ENCODE assay signal across 8 mouse cellular contexts in the genomic region with DNA sequence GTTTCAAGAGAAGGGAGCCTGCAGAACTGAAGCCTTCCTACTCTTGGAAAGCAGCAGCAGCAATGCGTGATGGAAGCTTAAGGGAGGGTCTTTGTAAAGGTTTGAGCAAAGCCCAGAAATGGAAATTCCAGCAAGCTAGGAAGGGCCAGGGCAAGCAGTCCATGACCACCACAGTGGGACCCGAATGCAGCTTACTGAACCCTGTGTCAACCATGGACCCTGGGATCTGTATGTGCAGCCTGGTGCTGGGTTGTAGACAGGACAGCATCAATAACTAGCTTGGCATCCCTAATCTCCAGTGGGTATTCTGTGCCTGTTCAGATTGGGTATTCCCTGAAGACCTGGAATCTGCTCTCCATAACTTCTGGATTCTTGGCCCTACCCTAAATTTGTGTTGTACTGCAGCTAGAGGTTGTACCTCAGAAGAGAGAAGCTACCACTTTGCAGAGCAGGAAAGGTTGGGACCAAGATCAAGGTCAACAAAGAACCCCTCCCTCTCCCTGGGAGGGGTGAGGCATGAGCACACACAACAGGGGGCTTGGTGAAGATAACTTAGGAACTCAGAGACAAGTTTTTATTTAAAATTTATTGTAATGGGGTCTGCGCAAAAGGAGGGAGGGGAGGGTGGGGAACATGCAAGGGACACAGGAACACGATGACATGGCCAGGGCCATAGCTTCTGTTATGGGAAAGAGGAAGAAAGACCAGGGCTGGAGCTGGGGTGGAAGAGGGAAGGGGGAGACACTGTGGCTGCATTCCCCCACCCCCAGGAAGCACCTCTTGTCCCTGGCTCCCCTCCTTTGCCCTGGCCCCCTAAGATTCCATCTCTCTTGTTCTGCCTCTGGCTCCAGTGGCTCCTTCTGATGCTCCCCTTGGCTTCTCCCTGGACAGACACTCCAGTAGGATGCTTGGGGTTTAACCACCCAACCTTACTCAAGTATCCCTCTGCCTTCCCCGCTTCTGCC. TPM values are rescaled to one million over a fixed set of nuclear protein-coding genes. Genes with fewer than 3 reads are reported as not detected.
DNase-seq lines count a peak whose midpoint lies in the region; ATAC-seq lines count a peak whose summit lies in the region.

No protein-coding gene starts in this region.

- peak overlapping the region; percentile 92 for H3K4me2 ChIP-seq in kidney, embryonic 15.5 days
- H3K4me2 ChIP-seq in midbrain, embryonic 13.5 days (replicated peaks), result peak overlapping the region; percentile 96

- peak overlapping the region; percentile 54 for H3K4me3 ChIP-seq in kidney, embryonic 15.5 days (replicated peaks)
- peak overlapping the region; percentile 90 for H3K4me3 ChIP-seq in hindbrain, embryonic 10.5 days
- H3K4me3 ChIP-seq in midbrain, embryonic 13.5 days (replicated peaks), result peak overlapping the region; percentile 56

- no peaks in the 10 kb centered on the region for H3K27me3 ChIP-seq in kidney, embryonic 15.5 days
- no peaks in the 10 kb centered on the region for H3K27me3 ChIP-seq in hindbrain, embryonic 10.5 days (ENCODE audit: insufficient read depth, poor library complexity, severe bottlenecking)
- no peaks in the 10 kb centered on the region for H3K27me3 ChIP-seq in midbrain, embryonic 13.5 days

- ATAC-seq in kidney, embryonic 15.5 days (replicated peaks; ENCODE audit: low FRiP score), result no peak
- no peak for ATAC-seq in midbrain, embryonic 13.5 days

- DNase-seq in kidney, adult 18-20 months, result no peak
- peak; percentile 53 for DNase-seq in ZHBTc4 (ENCODE audit: low read depth, low spot score)
- no peak for DNase-seq in hindbrain, embryonic 10.5 days (ENCODE audit: low spot score)
- no peak for DNase-seq in gastrocnemius, postnatal 25 days
- DNase-seq in frontal cortex, postnatal 14 days (ENCODE audit: low spot score in 2 of 2), result no peak
- DNase-seq in layer of hippocampus, postnatal 36 days, result no peak

- peak overlapping the region; percentile 62 for H3K9ac ChIP-seq in kidney, embryonic 15.5 days
- H3K9ac ChIP-seq in midbrain, embryonic 13.5 days (replicated peaks), result peak overlapping the region; percentile 100

- H3K9me3 ChIP-seq in kidney, embryonic 15.5 days (replicated peaks), result no peaks in the 10 kb centered on the region
- H3K9me3 ChIP-seq in hindbrain, embryonic 10.5 days, result no peaks in the 10 kb centered on the region
- no peaks in the 10 kb centered on the region for H3K9me3 ChIP-seq in midbrain, embryonic 13.5 days

- peaks cover 32% of the 10 kb centered on the region for H3K36me3 ChIP-seq in kidney, embryonic 15.5 days
- H3K36me3 ChIP-seq in hindbrain, embryonic 10.5 days, result peaks cover 43% of the 10 kb centered on the region
- peaks cover 27% of the 10 kb centered on the region for H3K36me3 ChIP-seq in midbrain, embryonic 13.5 days

- 49% methylated on average over 5 of the region's 5 CpGs for WGBS in kidney, embryonic 15.5 days
- WGBS in hindbrain, embryonic 10.5 days, result 39% methylated on average over 5 of the region's 5 CpGs
- WGBS in midbrain, embryonic 13.5 days, result 38% methylated on average over 5 of the region's 5 CpGs

- peaks cover 75% of the 10 kb centered on the region for H3K4me1 ChIP-seq in kidney, embryonic 15.5 days
- peaks cover 80% of the 10 kb centered on the region for H3K4me1 ChIP-seq in hindbrain, embryonic 10.5 days (replicated peaks)
- peaks cover 77% of the 10 kb centered on the region for H3K4me1 ChIP-seq in midbrain, embryonic 13.5 days (replicated peaks)

- H3K27ac ChIP-seq in kidney, embryonic 15.5 days, result peak overlapping the region; percentile 99
- peak overlapping the region; percentile 86 for H3K27ac ChIP-seq in hindbrain, embryonic 10.5 days
- H3K27ac ChIP-seq in midbrain, embryonic 13.5 days, result peak overlapping the region; percentile 100

RNA-seq across cellular contexts. Expression of gene Prrt2, which starts 0.8 kb away (rescaled TPM):
- 5.4 and 7.2 TPM in 2 replicates for polyA plus RNA-seq in kidney, embryonic 15.5 days (2015; fragmentation: Nextera tagmentation; extraction: Ambion mirVana)
- polyA plus RNA-seq in hindbrain, embryonic 10.5 days (2016; fragmentation: Nextera tagmentation; extraction: Ambion mirVana), result 3.3 and 4.4 TPM in 2 replicates
- 10.8 and 11.9 TPM in 2 replicates for polyA plus RNA-seq in midbrain, embryonic 13.5 days (2015; fragmentation: Nextera tagmentation; extraction: Ambion mirVana)
- total RNA-seq in gastrocnemius, postnatal 25 days (2021), result under 1 TPM; 0.77 to 0.86 TPM
- 100 to 1,000 TPM; 229 to 233 TPM for total RNA-seq in layer of hippocampus, postnatal 36 days (2021)

RNA-seq across cellular contexts. Expression of gene Gm42742, which starts 0.9 kb away (rescaled TPM):
- 52.6 and 61.2 TPM in 2 replicates for polyA plus RNA-seq in kidney, embryonic 15.5 days (2015; fragmentation: Nextera tagmentation; extraction: Ambion mirVana)
- polyA plus RNA-seq in hindbrain, embryonic 10.5 days (2016; fragmentation: Nextera tagmentation; extraction: Ambion mirVana), result 17.6 and 75.1 TPM in 2 replicates
- polyA plus RNA-seq in midbrain, embryonic 13.5 days (2015; fragmentation: Nextera tagmentation; extraction: Ambion mirVana), result 72.0 and 73.9 TPM in 2 replicates
- total RNA-seq in gastrocnemius, postnatal 25 days (2021), result 10 to 100 TPM; 15.9 to 17.5 TPM
- 10 to 100 TPM; 68.6 to 82.2 TPM for total RNA-seq in layer of hippocampus, postnatal 36 days (2021)

RNA-seq across cellular contexts. Expression of gene Pagr1a, which starts 4.7 kb away (rescaled TPM):
- polyA plus RNA-seq in kidney, embryonic 15.5 days (2015; fragmentation: Nextera tagmentation; extraction: Ambion mirVana), result 44.8 and 59.5 TPM in 2 replicates
- 84.3 and 130 TPM in 2 replicates for polyA plus RNA-seq in hindbrain, embryonic 10.5 days (2016; fragmentation: Nextera tagmentation; extraction: Ambion mirVana)
- 39.8 and 40.8 TPM in 2 replicates for polyA plus RNA-seq in midbrain, embryonic 13.5 days (2015; fragmentation: Nextera tagmentation; extraction: Ambion mirVana)
- total RNA-seq in gastrocnemius, postnatal 25 days (2021), result 1 to 10 TPM; 2.4 to 8.7 TPM
- total RNA-seq in layer of hippocampus, postnatal 36 days (2021), result 10 to 100 TPM; 10.4 to 16.2 TPM

RNA-seq across cellular contexts. Expression of gene Maz, which starts 5.0 kb away (rescaled TPM):
- polyA plus RNA-seq in kidney, embryonic 15.5 days (2015; fragmentation: Nextera tagmentation; extraction: Ambion mirVana), result 64.4 and 65.8 TPM in 2 replicates
- polyA plus RNA-seq in hindbrain, embryonic 10.5 days (2016; fragmentation: Nextera tagmentation; extraction: Ambion mirVana), result 66.7 and 83.1 TPM in 2 replicates
- polyA plus RNA-seq in midbrain, embryonic 13.5 days (2015; fragmentation: Nextera tagmentation; extraction: Ambion mirVana), result 58.2 and 72.5 TPM in 2 replicates
- 10 to 100 TPM; 64.0 to 66.1 TPM for total RNA-seq in gastrocnemius, postnatal 25 days (2021)
- 100 to 1,000 TPM; 258 to 261 TPM for total RNA-seq in layer of hippocampus, postnatal 36 days (2021)

RNA-seq across cellular contexts. Expression of gene Pagr1b, which starts 5.6 kb away (rescaled TPM):
- 0.45 TPM in 1 of 2 replicates, not detected in the other for polyA plus RNA-seq in kidney, embryonic 15.5 days (2015; fragmentation: Nextera tagmentation; extraction: Ambion mirVana)
- polyA plus RNA-seq in hindbrain, embryonic 10.5 days (2016; fragmentation: Nextera tagmentation; extraction: Ambion mirVana), result 0.25 and 0.55 TPM in 2 replicates
- polyA plus RNA-seq in midbrain, embryonic 13.5 days (2015; fragmentation: Nextera tagmentation; extraction: Ambion mirVana), result 0.30 TPM in 1 of 2 replicates, not detected in the other
- total RNA-seq in gastrocnemius, postnatal 25 days (2021), result not detected
- under 1 TPM in 1 of 2 experiments, not detected in 1; 0.90 TPM for total RNA-seq in layer of hippocampus, postnatal 36 days (2021)
